Mouse (Mus musculus) intestine, embryonic 14.5 days (tissue): ENCODE results near the gene Pfdn6. TPM values are rescaled to one million over a fixed set of nuclear protein-coding genes. Genes with fewer than 3 reads are reported as not detected.

ENCODE experiments used
- ATAC-seq: fragments of 200-750 bp; cut with Nextera tagmentation; replicated peaks from 2 replicates; pipeline ENCODE4 v1.8.0; 2017; ENCODE audit warnings: low read depth, moderate number of reproducible peaks, moderate TSS enrichment, moderate library complexity; ENCODE audit not compliant: low FRiP score, low TSS enrichment
- DNase-seq: peaks from one replicate; pipeline ENCODE4 v3.0.0-alpha.2; 2018; ENCODE audit warnings: low spot score
- H3K27ac ChIP-seq: fragments of 300-500 bp; sonication (generic); 2 replicates; pipeline ENCODE4 v1.5.1; 2014; ENCODE audit warnings: low read depth, mild to moderate bottlenecking, control low read depth
- H3K27me3 ChIP-seq: fragments of 300-500 bp; sonication (generic); replicated peaks from 2 replicates; pipeline ENCODE4 v1.6.1; 2014; ENCODE audit warnings: low read length, control low read depth; ENCODE audit not compliant: control insufficient read depth, insufficient read depth
- H3K36me3 ChIP-seq: fragments of 300-500 bp; sonication (generic); 2 replicates; pipeline ENCODE4 v1.6.1; 2014; ENCODE audit warnings: low read length, control low read depth; ENCODE audit not compliant: control insufficient read depth, insufficient read depth
- H3K4me1 ChIP-seq: fragments of 300-500 bp; sonication (generic); replicated peaks from 2 replicates; pipeline ENCODE4 v1.6.1; 2014; ENCODE audit warnings: low read length, control low read depth, mixed read lengths; ENCODE audit not compliant: control insufficient read depth, insufficient read depth
- H3K4me2 ChIP-seq: fragments of 300-500 bp; sonication (generic); 2 replicates; pipeline ENCODE4 v1.6.1; 2014; ENCODE audit warnings: low read length
- H3K4me3 ChIP-seq: fragments of 300-500 bp; sonication (generic); 2 replicates; pipeline ENCODE4 v1.5.1; 2014; ENCODE audit warnings: low read depth, low read length, control low read depth, mixed read lengths
- H3K9ac ChIP-seq: fragments of 300-500 bp; sonication (generic); 2 replicates; pipeline ENCODE4 v1.6.1; 2014; ENCODE audit warnings: mild to moderate bottlenecking, low read length
- H3K9me3 ChIP-seq: fragments of 300-500 bp; sonication (generic); 2 replicates; pipeline ENCODE4 v1.6.1; 2016; ENCODE audit warnings: low read length, control low read depth; ENCODE audit not compliant: control insufficient read depth
- WGBS: fragments of 180-500 bp; shearing (Covaris S2); extraction: QIAGEN DNeasy Blood & Tissue Kit; methylation state at CpG from one replicate; pipeline ENCODE4 v1.1.7; 2014; 5-methylcytosine and 5-hydroxymethylcytosine counted together
- polyA plus RNA-seq: library from polyadenylated mRNA; unstranded; fragments of >200 nt; fragmentation: Nextera tagmentation; extraction: Ambion mirVana; gene quantifications from 2 replicates; pipeline ENCODE4 v1.2.1, GENCODE M21; 2014

The Pfdn6 gene
- polyA plus RNA-seq, 1 experiment from 2014 or later: 163 TPM

DNA sequence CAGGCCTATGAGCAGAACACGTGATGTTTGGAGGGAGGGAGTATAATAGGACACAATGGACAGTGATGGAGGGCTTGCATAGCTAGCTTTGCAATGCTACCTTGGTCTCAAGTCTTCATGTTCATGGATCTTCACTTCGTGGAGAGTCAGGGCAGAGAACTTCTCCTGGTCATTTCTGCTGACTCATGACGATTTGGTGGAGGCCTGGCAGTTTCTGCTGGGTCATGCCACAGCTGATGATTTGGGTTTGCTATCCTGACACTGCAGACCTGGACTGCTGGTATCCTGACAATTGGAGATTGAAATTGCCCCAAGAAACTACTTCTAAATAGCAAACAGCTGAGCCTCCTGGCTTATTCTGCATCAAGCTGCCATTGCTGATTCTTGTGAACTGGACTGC is 33.4 kb upstream of the Pfdn6 start:
- Histone ChIP-seq H3K4me2 (no peak overlapping the region), H3K4me3 (no peak overlapping the region), H3K27ac (no peak overlapping the region), H3K9me3 (no peaks in the 10 kb centered on the region), H3K36me3 (no peaks in the 10 kb centered on the region), H3K27me3 (peaks cover 17% of the 10 kb centered on the region), H3K4me1 (no peaks in the 10 kb centered on the region), H3K9ac (no peak overlapping the region)
- no peak for ATAC-seq
- WGBS: 60% methylated on average over 3 of the region's 3 CpGs
- no peak for DNase-seq

DNA sequence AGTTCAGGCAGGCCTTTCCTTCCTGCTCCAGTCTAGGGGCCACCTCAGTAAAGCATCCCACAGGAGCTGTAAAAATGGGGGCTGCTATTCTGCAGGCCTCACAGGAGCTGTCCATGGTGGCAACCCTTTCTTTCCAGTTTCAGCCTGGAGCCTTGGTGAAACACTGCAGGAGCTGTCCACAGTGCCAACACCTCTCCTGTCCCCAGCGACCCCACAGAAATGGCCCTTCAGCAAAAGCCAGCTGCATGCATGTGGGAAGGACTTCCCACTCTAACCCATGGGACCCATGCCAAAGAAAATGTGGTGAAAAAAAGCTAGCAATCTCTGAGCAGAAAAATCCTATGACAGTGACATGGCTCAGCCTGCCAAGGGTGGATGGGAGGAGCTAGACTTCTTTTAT is 32.5 kb upstream of the Pfdn6 start:
- Histone ChIP-seq H3K4me3 (no peak overlapping the region), H3K27ac (no peak overlapping the region), H3K27me3 (peaks cover 8% of the 10 kb centered on the region), H3K36me3 (no peaks in the 10 kb centered on the region), H3K9ac (no peak overlapping the region), H3K4me2 (no peak overlapping the region), H3K4me1 (no peaks in the 10 kb centered on the region), H3K9me3 (no peaks in the 10 kb centered on the region)
- ATAC-seq (no peak), DNase-seq (peak; percentile 79)
- 0% methylated on average over 1 of the region's 1 CpGs for WGBS

DNA sequence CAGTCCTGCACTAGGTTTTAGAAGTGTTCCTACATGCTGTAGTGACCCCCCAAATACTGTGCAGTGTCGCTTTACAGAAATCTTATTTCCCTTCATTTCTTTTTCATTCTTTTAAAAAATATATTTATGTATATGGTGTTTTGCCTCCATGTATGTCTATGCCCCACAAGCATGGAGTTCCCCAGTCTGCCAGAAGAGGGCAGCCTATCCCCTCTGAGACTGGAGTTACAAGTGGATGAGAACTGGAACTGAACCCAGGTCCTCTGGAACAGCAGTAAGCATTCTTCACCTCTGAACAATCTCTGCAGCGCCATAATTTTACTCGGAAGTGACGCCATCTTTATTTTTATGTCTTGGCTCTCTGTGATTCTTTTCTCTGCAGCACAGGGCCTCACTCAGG is 29.3 kb upstream of the Pfdn6 start:
- Histone ChIP-seq H3K27ac (no peak overlapping the region), H3K4me2 (no peak overlapping the region), H3K9me3 (no peaks in the 10 kb centered on the region), H3K4me1 (no peaks in the 10 kb centered on the region), H3K4me3 (no peak overlapping the region), H3K27me3 (no peaks in the 10 kb centered on the region), H3K36me3 (peaks cover 13% of the 10 kb centered on the region; the same call in 1 of the 2 replicates), H3K9ac (no peak overlapping the region)
- DNase-seq: no peak
- WGBS: 67% methylated on average over 4 of the region's 4 CpGs
- ATAC-seq: no peak

DNA sequence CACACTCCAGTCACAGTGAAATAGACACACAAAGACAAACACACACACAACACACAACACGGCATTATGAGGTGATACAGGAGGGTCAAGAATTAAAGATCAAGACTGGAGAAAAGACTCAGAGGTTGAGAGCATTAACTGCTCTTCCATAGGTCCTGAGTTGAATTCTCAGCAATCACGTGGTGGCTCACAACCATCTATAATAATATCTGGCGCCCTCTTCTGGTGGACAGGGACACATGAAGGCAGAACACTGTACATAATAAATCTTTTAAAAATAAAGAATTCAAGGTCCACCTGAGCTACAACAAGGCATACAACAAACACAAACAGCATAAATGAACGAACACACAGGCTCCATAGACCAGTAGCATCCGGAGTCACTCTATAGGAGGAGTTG is 28.8 kb upstream of the Pfdn6 start:
- Histone ChIP-seq H3K4me2 (no peak overlapping the region), H3K36me3 (peaks cover 13% of the 10 kb centered on the region; the same call in 1 of the 2 replicates), H3K9ac (no peak overlapping the region), H3K4me1 (no peaks in the 10 kb centered on the region), H3K27me3 (no peaks in the 10 kb centered on the region), H3K27ac (no peak overlapping the region), H3K9me3 (no peaks in the 10 kb centered on the region), H3K4me3 (no peak overlapping the region)
- WGBS: 31% methylated on average over 5 of the region's 5 CpGs
- DNase-seq: no peak
- peak; percentile 18; the same call in 1 of the 2 replicates for ATAC-seq

- Histone ChIP-seq H3K9me3 (no peaks in the 10 kb centered on the region), H3K9ac (no peak overlapping the region), H3K4me1 (no peaks in the 10 kb centered on the region), H3K36me3 (peaks cover 13% of the 10 kb centered on the region; the same call in 1 of the 2 replicates), H3K27ac (no peak overlapping the region), H3K4me2 (no peak overlapping the region), H3K27me3 (no peaks in the 10 kb centered on the region), H3K4me3 (no peak overlapping the region)
- 5% methylated on average over 9 of the region's 9 CpGs for WGBS
- peak; percentile 94 for DNase-seq
- ATAC-seq: peak; percentile 50; the same call in 1 of the 2 replicates
Measured at GRCm38 (mm10) chr17:33968489-33968888, 28.3 kb upstream of the Pfdn6 start.

DNA sequence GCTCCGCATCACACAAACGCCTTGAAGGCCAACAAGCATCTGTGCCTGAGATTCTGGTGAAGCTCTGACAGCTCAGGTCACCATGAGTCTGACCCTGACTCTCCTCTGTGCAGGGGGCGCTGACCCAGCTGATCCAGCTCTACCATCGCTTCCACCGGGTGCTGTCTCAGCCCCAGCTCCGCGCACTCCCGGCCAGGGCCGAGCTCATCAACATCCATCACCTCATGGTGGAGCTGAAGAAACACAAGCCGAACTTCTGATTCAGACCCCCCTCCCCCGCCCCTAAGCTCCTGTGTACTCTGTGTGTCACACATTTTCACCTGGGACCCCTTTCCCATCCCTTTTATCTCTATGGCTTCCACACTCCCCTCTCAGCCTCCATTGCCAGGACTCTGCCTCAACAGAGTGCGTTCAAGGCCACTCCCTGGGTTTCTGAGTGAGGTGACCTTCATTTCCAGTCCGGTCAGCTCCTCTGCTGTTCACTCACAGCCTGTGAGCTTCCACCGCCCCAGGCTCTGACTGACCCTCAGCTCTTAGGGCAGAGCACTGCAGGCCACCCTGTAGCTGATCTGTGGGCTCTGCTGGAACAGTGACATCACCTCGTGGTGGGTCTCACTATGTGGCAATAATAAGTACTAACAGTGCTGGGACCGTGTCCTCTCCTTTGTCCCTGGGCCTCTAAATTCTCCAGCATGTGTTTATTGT is 25.9 kb upstream of the Pfdn6 start:
- Histone ChIP-seq H3K27me3 (no peaks in the 10 kb centered on the region), H3K4me3 (no peak overlapping the region), H3K4me1 (no peaks in the 10 kb centered on the region), H3K4me2 (no peak overlapping the region), H3K9ac (no peak overlapping the region), H3K9me3 (no peaks in the 10 kb centered on the region), H3K36me3 (peaks cover 38% of the 10 kb centered on the region), H3K27ac (no peak overlapping the region)
- WGBS: 85% methylated on average over 16 of the region's 16 CpGs
- ATAC-seq (no peak), DNase-seq (no peak)

DNA sequence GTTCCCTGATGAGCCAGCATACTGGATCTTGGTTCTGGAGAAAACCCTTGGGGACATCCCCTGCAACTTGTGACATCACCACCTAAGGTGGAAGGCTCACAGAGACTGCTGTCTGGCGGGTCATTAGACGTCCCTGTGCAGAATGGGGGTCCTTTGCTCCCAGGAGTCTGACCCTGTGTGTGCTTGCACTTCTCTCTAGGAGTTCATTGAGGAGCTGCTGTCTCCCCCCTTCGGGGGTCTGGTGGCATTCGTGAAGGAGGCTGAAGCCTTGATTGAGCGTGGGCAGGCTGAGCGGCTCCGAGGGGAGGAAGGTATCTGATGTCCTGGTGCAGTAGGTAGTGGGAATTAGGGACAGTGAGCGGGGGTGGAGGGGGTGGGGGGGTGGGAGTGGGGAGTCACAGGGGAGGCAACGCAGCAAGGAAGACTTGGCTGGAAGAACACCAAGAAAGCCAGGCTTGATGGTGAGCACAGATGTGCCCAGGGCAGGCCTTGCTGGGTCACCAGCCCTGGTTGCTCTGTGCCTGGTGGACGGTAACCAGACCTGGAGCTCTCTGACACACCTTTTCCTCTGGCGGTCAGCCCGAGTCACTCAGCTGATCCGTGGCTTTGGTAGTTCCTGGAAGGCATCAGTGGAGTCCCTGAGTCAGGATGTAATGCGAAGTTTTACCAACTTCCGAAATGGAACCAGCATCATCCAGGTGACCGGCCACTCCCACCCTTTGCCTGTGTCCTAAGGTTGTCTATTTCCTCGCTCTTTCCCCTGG is 25.1 kb upstream of the Pfdn6 start:
- WGBS: 87% methylated on average over 17 of the region's 17 CpGs
- no peak for ATAC-seq

DNA sequence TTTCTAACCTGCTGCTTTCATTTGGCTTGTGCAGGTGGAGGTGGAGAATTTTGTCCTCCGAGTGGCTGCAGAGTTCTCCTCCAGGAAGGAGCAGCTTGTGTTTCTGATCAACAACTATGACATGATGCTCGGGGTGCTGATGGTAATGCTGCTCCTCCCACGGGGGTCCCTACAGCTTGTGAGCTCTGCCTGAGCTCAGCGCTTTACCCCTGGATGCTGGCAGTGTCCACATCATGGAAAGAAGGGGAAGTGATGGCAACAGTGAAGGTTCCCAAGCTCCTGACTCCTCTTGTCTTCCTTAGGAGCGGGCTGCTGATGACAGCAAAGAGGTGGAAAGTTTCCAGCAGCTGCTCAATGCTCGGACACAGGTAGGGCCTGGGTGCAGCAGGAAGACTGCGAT is 22.7 kb upstream of the Pfdn6 start:
- H3K4me2 ChIP-seq: no peak overlapping the region
- H3K36me3 ChIP-seq: peaks cover 63% of the 10 kb centered on the region
- no peaks in the 10 kb centered on the region for H3K9me3 ChIP-seq
- H3K9ac ChIP-seq: no peak overlapping the region
- 92% methylated on average over 7 of the region's 7 CpGs for WGBS
- H3K4me3 ChIP-seq: no peak overlapping the region
- DNase-seq (no peak), ATAC-seq (no peak)
- no peaks in the 10 kb centered on the region for H3K27me3 ChIP-seq
- H3K27ac ChIP-seq: no peak overlapping the region
- no peaks in the 10 kb centered on the region for H3K4me1 ChIP-seq

More for the DNA sequence above, 25.1 kb upstream of the Pfdn6 start:
- Histone ChIP-seq H3K27ac (no peak overlapping the region), H3K4me3 (no peak overlapping the region), H3K36me3 (peaks cover 43% of the 10 kb centered on the region), H3K9ac (no peak overlapping the region), H3K4me1 (no peaks in the 10 kb centered on the region), H3K27me3 (no peaks in the 10 kb centered on the region), H3K4me2 (no peak overlapping the region), H3K9me3 (no peaks in the 10 kb centered on the region)
- no peak for DNase-seq
